In genomic region chr13:64108381-64108850, GRCm38 (mm10) we compare ENCODE assay signal across 13 mouse cellular contexts. TPM values are rescaled to one million over a fixed set of nuclear protein-coding genes. Genes with fewer than 3 reads are reported as not detected.
DNase-seq lines count a peak whose midpoint lies in the region; ATAC-seq and TF ChIP-seq lines count a peak whose summit lies in the region.
"Had no signal": no experiment of that assay in that cellular context is flagged by ENCODE, and none has a peak within 500 bp of the region (broad histone marks: within the 10 kb centered on the region; RNA-seq: fewer than 3 reads in every experiment).

No protein-coding gene starts in this region.

- intact Hi-C loops in heart, postnatal 25 days (cut with DNase I), result no loop called here
- intact Hi-C loops in left cerebral cortex, adult 2 months (cut with DNase I), result no loop called here

- TF ChIP-seq CTCF in left cerebral cortex, adult 2 months (IDR thresholded peaks at IDR 0.05), result no peak

- 47% methylated on average over 5 of the region's 5 CpGs for WGBS in midbrain, embryonic 11.5 days
- WGBS in midbrain, embryonic 16.5 days, result 23% methylated on average over 5 of the region's 5 CpGs
- 21% methylated on average over 5 of the region's 5 CpGs for WGBS in limb, embryonic 11.5 days

- peak; percentile 61 for DNase-seq in heart, adult 11 months
- no peak for DNase-seq in heart, postnatal 25 days (ENCODE audit: low spot score)
- peak; percentile 87 for DNase-seq in midbrain, embryonic 11.5 days (ENCODE audit: low spot score, missing footprints)
- DNase-seq in limb, embryonic 11.5 days (ENCODE audit: low spot score), result no peak
- peak; percentile 69 for DNase-seq in retina, postnatal 1 day
- no peak for DNase-seq in left cerebral cortex, adult 2 months (ENCODE audit: extremely low spot score in 1 of 2, low spot score in 2 of 2)
- DNase-seq in thymus, postnatal 25 days, result no peak
- DNase-seq: heart, postnatal 36 days had no signal

- no peak overlapping the region; the same call in 1 of the 2 replicates for H3K9ac ChIP-seq in midbrain, embryonic 11.5 days (ENCODE audit: low read length)
- H3K9ac ChIP-seq in midbrain, embryonic 16.5 days (ENCODE audit: low read depth, low read length), result no peak overlapping the region
- no peak overlapping the region for H3K9ac ChIP-seq in limb, embryonic 11.5 days (ENCODE audit: low read length)

- no peaks in the 10 kb centered on the region for H3K9me3 ChIP-seq in midbrain, embryonic 11.5 days (ENCODE audit: control insufficient read depth, low read length)
- no peaks in the 10 kb centered on the region for H3K9me3 ChIP-seq in midbrain, embryonic 16.5 days (replicated peaks; ENCODE audit: control insufficient read depth, low read length, poor library complexity, severe bottlenecking)
- H3K9me3 ChIP-seq in limb, embryonic 11.5 days (ENCODE audit: control insufficient read depth, low read length), result no peaks in the 10 kb centered on the region

- H3K4me2 ChIP-seq in midbrain, embryonic 11.5 days, result no peak overlapping the region
- no peak overlapping the region for H3K4me2 ChIP-seq in midbrain, embryonic 16.5 days (ENCODE audit: low read length)
- no peak overlapping the region for H3K4me2 ChIP-seq in limb, embryonic 11.5 days (ENCODE audit: low read depth, severe bottlenecking)
- H3K4me2 ChIP-seq: liver, embryonic 11.5 days had no signal

- peaks cover 7% of the 10 kb centered on the region; the same call in 1 of the 2 replicates for H3K4me1 ChIP-seq in midbrain, embryonic 11.5 days (ENCODE audit: control insufficient read depth, insufficient read depth, low read length)
- no peaks in the 10 kb centered on the region; the same call in 1 of the 2 replicates for H3K4me1 ChIP-seq in midbrain, embryonic 16.5 days (ENCODE audit: control insufficient read depth, insufficient read depth, low read length)
- H3K4me1 ChIP-seq in limb, embryonic 11.5 days (ENCODE audit: control insufficient read depth, insufficient read depth, low read length), result 0 out of 2 replicates have a peak, but pooled peaks cover 3% of the 10 kb centered on the region

- peak; percentile 34; the same call in 1 of the 2 replicates for ATAC-seq in midbrain, embryonic 11.5 days (ENCODE audit: low FRiP score)
- ATAC-seq in midbrain, embryonic 16.5 days, result no peak; the same call in 1 of the 2 replicates
- ATAC-seq in limb, embryonic 11.5 days (ENCODE audit: insufficient number of reproducible peaks, low FRiP score, low TSS enrichment, low read depth), result 0 out of 2 replicates have a peak, but pooled peaks have one; percentile 31

- no peak overlapping the region; the same call in 1 of the 2 replicates for H3K27ac ChIP-seq in midbrain, embryonic 11.5 days (ENCODE audit: low read depth, low read length)
- H3K27ac ChIP-seq in midbrain, embryonic 16.5 days (ENCODE audit: low read length), result no peak overlapping the region
- no peak overlapping the region for H3K27ac ChIP-seq in limb, embryonic 11.5 days (replicated peaks; ENCODE audit: low read depth, low read length)
- H3K27ac ChIP-seq in left cerebral cortex, adult 2 months, result no peak overlapping the region
- H3K27ac ChIP-seq: layer of hippocampus, adult 2 months had no signal

- no peaks in the 10 kb centered on the region for H3K36me3 ChIP-seq in midbrain, embryonic 11.5 days (ENCODE audit: control insufficient read depth, insufficient read depth, low read length)
- no peaks in the 10 kb centered on the region for H3K36me3 ChIP-seq in midbrain, embryonic 16.5 days (ENCODE audit: control insufficient read depth, insufficient read depth, low read length)
- H3K36me3 ChIP-seq in limb, embryonic 11.5 days (ENCODE audit: control insufficient read depth, insufficient read depth, low read length), result no peaks in the 10 kb centered on the region

- H3K27me3 ChIP-seq in midbrain, embryonic 11.5 days (ENCODE audit: control insufficient read depth, insufficient read depth, low read length), result no peaks in the 10 kb centered on the region
- no peaks in the 10 kb centered on the region for H3K27me3 ChIP-seq in midbrain, embryonic 16.5 days (ENCODE audit: control insufficient read depth, insufficient read depth, low read depth, low read length)
- no peaks in the 10 kb centered on the region for H3K27me3 ChIP-seq in limb, embryonic 11.5 days (ENCODE audit: control insufficient read depth, insufficient read depth, low read length)

- no peak overlapping the region for H3K4me3 ChIP-seq in midbrain, embryonic 11.5 days (ENCODE audit: low read depth, low read length)
- H3K4me3 ChIP-seq in midbrain, embryonic 16.5 days (ENCODE audit: low read depth, low read length), result no peak overlapping the region
- H3K4me3 ChIP-seq in limb, embryonic 11.5 days (ENCODE audit: low read depth, low read length), result no peak overlapping the region
- no peak overlapping the region for H3K4me3 ChIP-seq in left cerebral cortex, adult 2 months
- H3K4me3 ChIP-seq: layer of hippocampus, adult 2 months had no signal

RNA-seq across cellular contexts. Expression of gene Hsd17b3, which starts 19.4 kb away (rescaled TPM):
- not detected for total RNA-seq in heart, postnatal 25 days (2021)
- polyA plus RNA-seq in midbrain, embryonic 11.5 days (2014; fragmentation: Nextera tagmentation; extraction: Ambion mirVana), result not detected in 2 replicates
- polyA plus RNA-seq in midbrain, embryonic 16.5 days (2015; fragmentation: Nextera tagmentation; extraction: Ambion mirVana), result not detected in 2 replicates
- polyA plus RNA-seq in limb, embryonic 11.5 days (2014; fragmentation: Nextera tagmentation; extraction: Ambion mirVana), result not detected in 2 replicates
- not detected for total RNA-seq in left cerebral cortex, adult 2 months (2021)
- total RNA-seq: gastrocnemius, adult 8-10 months; heart, postnatal 36 days; layer of hippocampus, adult 2 months had no signal
- polyA plus RNA-seq: liver, embryonic 11.5 days; small intestine, adult 2 months had no signal

RNA-seq across cellular contexts. Expression of gene Slc35d2, which starts 20.8 kb away (rescaled TPM):
- 1 to 10 TPM; 1.5 to 1.6 TPM for total RNA-seq in heart, postnatal 25 days (2021)
- 2.9 and 5.0 TPM in 2 replicates for polyA plus RNA-seq in midbrain, embryonic 11.5 days (2014; fragmentation: Nextera tagmentation; extraction: Ambion mirVana)
- 0.99 and 2.1 TPM in 2 replicates for polyA plus RNA-seq in midbrain, embryonic 16.5 days (2015; fragmentation: Nextera tagmentation; extraction: Ambion mirVana)
- 3.3 and 4.5 TPM in 2 replicates for polyA plus RNA-seq in limb, embryonic 11.5 days (2014; fragmentation: Nextera tagmentation; extraction: Ambion mirVana)
- under 1 TPM; 0.41 to 0.84 TPM for total RNA-seq in left cerebral cortex, adult 2 months (2021)

RNA-seq across cellular contexts. Expression of gene Zfp367, which starts 44.6 kb away (rescaled TPM):
- 10 to 100 TPM; 21.5 to 22.6 TPM for total RNA-seq in heart, postnatal 25 days (2021)
- polyA plus RNA-seq in midbrain, embryonic 11.5 days (2014; fragmentation: Nextera tagmentation; extraction: Ambion mirVana), result 25.6 and 25.7 TPM in 2 replicates
- polyA plus RNA-seq in midbrain, embryonic 16.5 days (2015; fragmentation: Nextera tagmentation; extraction: Ambion mirVana), result 3.8 and 4.6 TPM in 2 replicates
- polyA plus RNA-seq in limb, embryonic 11.5 days (2014; fragmentation: Nextera tagmentation; extraction: Ambion mirVana), result 15.1 and 15.3 TPM in 2 replicates
- total RNA-seq in left cerebral cortex, adult 2 months (2021), result 10 to 100 TPM; 26.8 to 29.3 TPM

RNA-seq across cellular contexts. Expression of gene Habp4, which starts 53.2 kb away (rescaled TPM):
- 10 to 100 TPM; 52.6 to 52.7 TPM for total RNA-seq in heart, postnatal 25 days (2021)
- polyA plus RNA-seq in midbrain, embryonic 11.5 days (2014; fragmentation: Nextera tagmentation; extraction: Ambion mirVana), result 23.1 and 23.4 TPM in 2 replicates
- 34.7 and 41.9 TPM in 2 replicates for polyA plus RNA-seq in midbrain, embryonic 16.5 days (2015; fragmentation: Nextera tagmentation; extraction: Ambion mirVana)
- polyA plus RNA-seq in limb, embryonic 11.5 days (2014; fragmentation: Nextera tagmentation; extraction: Ambion mirVana), result 24.2 and 24.4 TPM in 2 replicates
- total RNA-seq in left cerebral cortex, adult 2 months (2021), result 100 to 1,000 TPM; 185 to 196 TPM

Comparison
In these comparisons a context has a peak if more than half of its experiments do, and no peak if none do; other contexts are left out.
1. DNase-seq: peak in heart, adult 11 months (single experiment), midbrain, embryonic 11.5 days (single experiment) and retina, postnatal 1 day (single experiment); none in heart, postnatal 25 days (single experiment), limb, embryonic 11.5 days (single experiment), left cerebral cortex, adult 2 months (0 of 2) and thymus, postnatal 25 days (single experiment).